Mouse (Mus musculus): ENCODE results near the gene Plxnb3. TPM values are rescaled to one million over a fixed set of nuclear protein-coding genes. Genes with fewer than 3 reads are reported as not detected.

The Plxnb3 gene
- polyA plus RNA-seq, 1 experiment from 2014 or later = 0.08 TPM

Other genes starting within 250 kb of the Plxnb3 start
- gene Dusp9, start 117.7 kb upstream of the Plxnb3 start, polyA plus RNA-seq (2014; fragmentation: Nextera tagmentation; extraction: Ambion mirVana) = 11.3 and 11.9 TPM in 2 replicates
- gene Pnck, start 97.0 kb upstream of the Plxnb3 start, polyA plus RNA-seq (2014; fragmentation: Nextera tagmentation; extraction: Ambion mirVana) = 9.5 and 11.7 TPM in 2 replicates
- 6.1 TPM in 2 replicates for gene Slc6a8, start 83.9 kb upstream of the Plxnb3 start, polyA plus RNA-seq (2014; fragmentation: Nextera tagmentation; extraction: Ambion mirVana)
- gene Bcap31, start 40.9 kb upstream of the Plxnb3 start, polyA plus RNA-seq (2014; fragmentation: Nextera tagmentation; extraction: Ambion mirVana) = 159 and 172 TPM in 2 replicates
- gene Abcd1, start 40.5 kb upstream of the Plxnb3 start, polyA plus RNA-seq (2014; fragmentation: Nextera tagmentation; extraction: Ambion mirVana) = 8.0 and 8.3 TPM in 2 replicates
- 0.90 and 1.4 TPM in 2 replicates for gene Srpk3, start 17.3 kb downstream of the Plxnb3 start, polyA plus RNA-seq (2014; fragmentation: Nextera tagmentation; extraction: Ambion mirVana)
- gene Idh3g, start 29.8 kb downstream of the Plxnb3 start, polyA plus RNA-seq (2014; fragmentation: Nextera tagmentation; extraction: Ambion mirVana) = 182 and 195 TPM in 2 replicates
- gene Ssr4, start 29.9 kb downstream of the Plxnb3 start, polyA plus RNA-seq (2014; fragmentation: Nextera tagmentation; extraction: Ambion mirVana) = 112 and 116 TPM in 2 replicates
- 0.88 and 1.1 TPM in 2 replicates for gene Pdzd4, start 67.9 kb downstream of the Plxnb3 start, polyA plus RNA-seq (2014; fragmentation: Nextera tagmentation; extraction: Ambion mirVana)
- 0.25 TPM in 1 of 2 replicates, not detected in the other for gene Avpr2, start 135.0 kb downstream of the Plxnb3 start, polyA plus RNA-seq (2014; fragmentation: Nextera tagmentation; extraction: Ambion mirVana)
- 6.6 and 10.8 TPM in 2 replicates for gene L1cam, start 139.0 kb downstream of the Plxnb3 start, polyA plus RNA-seq (2014; fragmentation: Nextera tagmentation; extraction: Ambion mirVana)
- gene Arhgap4, start 164.8 kb downstream of the Plxnb3 start, polyA plus RNA-seq (2014; fragmentation: Nextera tagmentation; extraction: Ambion mirVana) = 1.5 and 2.0 TPM in 2 replicates
- gene Naa10, start 164.9 kb downstream of the Plxnb3 start, polyA plus RNA-seq (2014; fragmentation: Nextera tagmentation; extraction: Ambion mirVana) = 154 and 159 TPM in 2 replicates
- gene Renbp, start 173.8 kb downstream of the Plxnb3 start, polyA plus RNA-seq (2014; fragmentation: Nextera tagmentation; extraction: Ambion mirVana) = 20.3 and 24.3 TPM in 2 replicates
- 71.4 and 77.2 TPM in 2 replicates for gene Hcfc1, start 209.3 kb downstream of the Plxnb3 start, polyA plus RNA-seq (2014; fragmentation: Nextera tagmentation; extraction: Ambion mirVana)